Mouse (Mus musculus): ENCODE measurements at regions not wholly inside any gene's neighbourhood (a gene's known extent, or its start where the extent isn't known, plus 50 kb on each side); places are given as distances from the start of the nearest gene placed in this dataset.

DNA sequence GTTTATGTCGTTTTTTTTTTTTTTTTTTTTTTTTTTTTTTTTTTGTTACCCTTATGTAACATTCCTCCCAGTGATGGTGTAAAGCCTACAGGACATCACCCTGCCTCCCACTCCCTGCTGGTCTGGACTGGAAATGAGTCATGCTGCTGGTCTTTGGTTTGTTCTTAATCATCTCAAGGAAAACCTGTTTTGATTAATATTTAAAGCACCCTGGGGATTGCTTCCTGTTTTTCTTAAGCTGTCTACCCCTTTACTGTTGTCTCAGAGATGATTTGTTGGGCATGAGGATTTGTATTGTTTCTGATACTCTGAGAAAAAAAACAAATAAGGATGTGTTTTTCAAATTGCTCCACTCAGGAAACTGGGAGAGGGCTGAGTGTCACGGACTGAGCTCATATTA is 139.4 kb upstream of the Adgrl4 start:
- ATAC-seq, result no peak
- H3K27me3 ChIP-seq, result no peaks in the 10 kb centered on the region
- no peaks in the 10 kb centered on the region; the same call in 1 of the 2 replicates for H3K9me3 ChIP-seq
- no peaks in the 10 kb centered on the region for H3K36me3 ChIP-seq
- H3K4me3 ChIP-seq (replicated peaks), result no peak overlapping the region
- 78% methylated on average over 2 of the region's 2 CpGs for WGBS
- H3K9ac ChIP-seq (replicated peaks), result no peak overlapping the region
- H3K4me2 ChIP-seq (replicated peaks), result no peak overlapping the region
- H3K27ac ChIP-seq, result no peak overlapping the region
- H3K4me1 ChIP-seq (replicated peaks), result peaks cover 15% of the 10 kb centered on the region

GRCm38 (mm10) chr3:151305402-151305801 is 132.3 kb upstream of the Adgrl4 start:
- Histone ChIP-seq H3K36me3 (no peaks in the 10 kb centered on the region), H3K27ac (no peak overlapping the region), H3K9me3 (no peaks in the 10 kb centered on the region), H3K4me2 (replicated peaks) (no peak overlapping the region), H3K4me3 (replicated peaks) (no peak overlapping the region), H3K4me1 (replicated peaks) (no peaks in the 10 kb centered on the region), H3K27me3 (no peaks in the 10 kb centered on the region), H3K9ac (replicated peaks) (no peak overlapping the region)
- ATAC-seq, result no peak
- 95% methylated on average over 4 of the region's 4 CpGs for WGBS

DNA sequence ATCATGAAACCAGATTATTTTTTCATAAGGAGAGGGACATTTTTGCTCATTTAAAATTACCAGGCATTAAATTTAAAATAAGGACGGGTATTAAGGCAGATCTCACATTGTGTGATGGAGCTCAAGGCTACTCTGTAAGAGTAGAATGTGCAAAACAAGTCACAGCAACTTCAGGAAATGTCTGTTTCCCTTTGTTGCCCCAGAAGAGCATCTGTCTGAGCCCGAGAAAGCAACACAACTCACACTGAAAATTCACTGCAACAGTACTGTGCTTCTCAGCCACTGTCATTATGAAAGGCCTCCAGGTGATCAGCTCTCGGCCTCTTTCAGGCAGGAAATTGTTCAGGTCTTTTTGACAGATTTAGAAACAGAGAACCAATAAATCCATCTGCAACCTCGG is 129.7 kb upstream of the Adgrl4 start:
- ATAC-seq, result no peak
- Histone ChIP-seq H3K27me3 (no peaks in the 10 kb centered on the region), H3K4me2 (replicated peaks) (no peak overlapping the region), H3K4me1 (replicated peaks) (no peaks in the 10 kb centered on the region), H3K27ac (no peak overlapping the region), H3K36me3 (no peaks in the 10 kb centered on the region), H3K9ac (replicated peaks) (no peak overlapping the region), H3K9me3 (no peaks in the 10 kb centered on the region), H3K4me3 (replicated peaks) (no peak overlapping the region)
- WGBS, result 51% methylated on average over 4 of the region's 4 CpGs

DNA sequence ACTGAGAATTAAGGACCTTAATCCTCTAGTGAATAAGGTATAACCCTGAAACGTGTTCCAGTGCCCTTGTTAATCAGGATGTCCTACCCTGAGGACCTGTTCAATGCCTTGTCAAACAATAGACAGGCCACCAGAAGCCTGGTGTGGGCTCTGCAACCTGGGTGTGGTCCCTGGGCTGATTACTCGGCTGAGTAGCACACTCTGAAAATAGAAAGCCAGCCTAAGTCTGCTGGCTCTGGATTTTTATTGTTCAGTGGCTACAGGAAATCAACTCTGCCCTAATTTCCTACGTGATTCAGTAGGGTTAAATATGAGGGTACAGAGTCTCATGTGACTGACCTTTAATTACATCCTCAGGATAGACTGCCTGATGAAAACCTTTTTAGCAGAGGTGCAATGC is 113.9 kb upstream of the Adgrl4 start:
- 18% methylated on average over 3 of the region's 3 CpGs for WGBS
- H3K27me3 ChIP-seq, result no peaks in the 10 kb centered on the region
- H3K4me2 ChIP-seq (replicated peaks), result no peak overlapping the region
- H3K9ac ChIP-seq (replicated peaks), result no peak overlapping the region
- peaks cover 4% of the 10 kb centered on the region; the same call in 1 of the 2 replicates for H3K4me1 ChIP-seq (replicated peaks)
- ATAC-seq, result no peak
- H3K36me3 ChIP-seq, result no peaks in the 10 kb centered on the region
- no peak overlapping the region for H3K4me3 ChIP-seq (replicated peaks)
- no peaks in the 10 kb centered on the region for H3K9me3 ChIP-seq
- H3K27ac ChIP-seq, result no peak overlapping the region

GRCm38 (mm10) chr3:151329801-151330200 is 107.9 kb upstream of the Adgrl4 start:
- 85% methylated on average over 4 of the region's 4 CpGs for WGBS
- H3K9me3 ChIP-seq, result no peaks in the 10 kb centered on the region
- H3K4me2 ChIP-seq (replicated peaks), result no peak overlapping the region
- peaks cover 9% of the 10 kb centered on the region; the same call in 1 of the 2 replicates for H3K4me1 ChIP-seq (replicated peaks)
- ATAC-seq, result no peak
- no peaks in the 10 kb centered on the region for H3K27me3 ChIP-seq
- no peaks in the 10 kb centered on the region for H3K36me3 ChIP-seq
- no peak overlapping the region for H3K9ac ChIP-seq (replicated peaks)
- no peak overlapping the region for H3K4me3 ChIP-seq (replicated peaks)
- no peak overlapping the region for H3K27ac ChIP-seq

DNA sequence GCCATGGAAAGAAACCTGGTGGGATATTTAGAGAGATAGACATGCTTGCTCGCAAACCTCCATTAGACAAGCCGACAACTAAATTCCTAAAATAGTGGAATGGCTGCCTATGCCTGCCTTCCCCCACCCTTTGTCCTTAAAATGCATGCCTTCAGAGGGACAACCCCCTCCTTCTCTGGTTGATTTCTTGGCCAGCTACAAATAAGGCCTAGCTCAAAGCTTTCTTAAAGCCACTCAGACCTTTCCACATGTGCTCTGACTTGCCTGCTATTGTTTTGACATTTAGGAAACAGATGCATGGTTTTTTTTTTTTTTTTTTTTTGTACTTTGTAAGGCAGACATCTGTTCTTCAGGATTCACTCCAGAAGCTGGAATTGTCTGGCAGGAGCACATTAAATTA is 105.8 kb upstream of the Adgrl4 start:
- H3K4me1 ChIP-seq (replicated peaks), result peaks cover 9% of the 10 kb centered on the region; the same call in 1 of the 2 replicates
- no peak overlapping the region for H3K4me2 ChIP-seq (replicated peaks)
- H3K36me3 ChIP-seq, result no peaks in the 10 kb centered on the region
- no peaks in the 10 kb centered on the region for H3K9me3 ChIP-seq
- no peaks in the 10 kb centered on the region for H3K27me3 ChIP-seq
- 80% methylated on average over 2 of the region's 2 CpGs for WGBS
- ATAC-seq, result no peak
- no peak overlapping the region for H3K9ac ChIP-seq (replicated peaks)
- no peak overlapping the region for H3K27ac ChIP-seq
- no peak overlapping the region for H3K4me3 ChIP-seq (replicated peaks)

GRCm38 (mm10) chr3:151332317-151332687 is 105.4 kb upstream of the Adgrl4 start:
- Histone ChIP-seq H3K36me3 (no peaks in the 10 kb centered on the region), H3K4me3 (replicated peaks) (no peak overlapping the region), H3K4me1 (replicated peaks) (peaks cover 9% of the 10 kb centered on the region; the same call in 1 of the 2 replicates), H3K27ac (no peak overlapping the region), H3K9ac (replicated peaks) (no peak overlapping the region), H3K27me3 (no peaks in the 10 kb centered on the region), H3K4me2 (replicated peaks) (no peak overlapping the region), H3K9me3 (no peaks in the 10 kb centered on the region)
- 58% methylated on average over 1 of the region's 1 CpGs for WGBS
- ATAC-seq, result no peak

- Histone ChIP-seq H3K4me2 (replicated peaks) (no peak overlapping the region), H3K9ac (replicated peaks) (no peak overlapping the region), H3K27ac (no peak overlapping the region), H3K4me1 (replicated peaks) (peaks cover 9% of the 10 kb centered on the region; the same call in 1 of the 2 replicates), H3K36me3 (no peaks in the 10 kb centered on the region), H3K4me3 (replicated peaks) (no peak overlapping the region), H3K9me3 (no peaks in the 10 kb centered on the region), H3K27me3 (no peaks in the 10 kb centered on the region)
- WGBS, result 71% methylated on average over 9 of the region's 9 CpGs
- no peak for ATAC-seq
Observed at GRCm38 (mm10) chr3:151332688-151333452, 104.8 kb upstream of the Adgrl4 start.

DNA sequence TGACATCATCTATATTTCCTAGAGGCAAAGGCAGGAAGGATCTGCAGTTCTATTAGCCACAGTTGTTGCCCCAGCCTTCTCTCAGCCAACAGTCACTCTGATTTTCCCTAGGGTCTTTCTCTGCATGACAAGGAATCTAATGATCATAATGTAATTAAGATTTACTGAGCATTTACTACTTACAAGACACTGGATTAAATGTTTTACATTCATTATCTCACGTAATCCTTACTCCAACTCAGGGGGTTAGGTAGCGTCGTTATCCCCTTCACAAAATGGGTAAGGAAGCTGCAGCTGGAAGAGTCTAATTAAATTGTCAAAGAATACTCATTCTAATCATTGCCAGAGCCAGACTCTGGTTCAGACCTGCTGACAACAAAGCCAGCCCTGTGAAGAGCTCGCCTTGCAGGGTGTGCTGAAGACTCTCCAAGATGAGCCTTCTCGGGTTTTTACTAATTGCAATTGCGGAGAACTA is 103.8 kb upstream of the Adgrl4 start:
- Histone ChIP-seq H3K36me3 (no peaks in the 10 kb centered on the region), H3K4me1 (replicated peaks) (peaks cover 9% of the 10 kb centered on the region; the same call in 1 of the 2 replicates), H3K9me3 (no peaks in the 10 kb centered on the region), H3K4me3 (replicated peaks) (no peak overlapping the region), H3K27ac (peak overlapping the region; percentile 17), H3K27me3 (no peaks in the 10 kb centered on the region), H3K4me2 (replicated peaks) (no peak overlapping the region), H3K9ac (replicated peaks) (no peak overlapping the region)
- WGBS, result 25% methylated on average over 6 of the region's 6 CpGs
- ATAC-seq, result peak; percentile 90

DNA sequence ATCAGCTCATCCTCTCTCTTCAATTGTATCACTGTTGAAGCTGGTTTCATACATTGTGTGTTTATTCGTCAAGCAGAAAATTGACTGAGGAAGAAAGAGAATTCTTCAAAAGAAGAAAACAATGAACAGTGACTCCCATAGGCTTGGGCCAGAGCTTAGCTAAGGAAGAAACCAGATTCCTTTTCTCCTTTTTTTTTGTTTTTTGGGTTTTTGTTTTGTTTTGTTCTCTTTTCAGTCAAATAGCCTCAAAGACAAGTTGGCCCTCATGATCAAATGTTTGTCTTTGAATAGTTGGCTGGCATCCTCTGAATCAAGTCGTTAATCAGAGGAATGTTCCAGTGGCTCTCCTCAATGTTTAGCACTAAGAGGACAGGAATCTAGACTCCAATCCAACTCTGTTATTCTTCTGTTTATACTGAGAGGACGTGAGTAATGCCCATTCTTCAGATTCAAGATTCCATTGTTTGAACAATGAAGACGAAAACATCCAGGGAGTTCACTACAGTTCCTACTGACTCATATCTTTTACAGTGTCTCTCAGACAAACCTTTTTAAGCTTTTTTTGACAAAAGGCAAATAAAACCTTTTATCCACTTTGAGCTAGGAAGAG is 86.1 kb upstream of the Adgrl4 start:
- no peaks in the 10 kb centered on the region for H3K4me1 ChIP-seq (replicated peaks)
- H3K36me3 ChIP-seq, result no peaks in the 10 kb centered on the region
- no peak overlapping the region for H3K9ac ChIP-seq (replicated peaks)
- H3K27ac ChIP-seq, result no peak overlapping the region
- H3K4me3 ChIP-seq (replicated peaks), result no peak overlapping the region
- no peaks in the 10 kb centered on the region for H3K9me3 ChIP-seq
- no peak for ATAC-seq
- H3K27me3 ChIP-seq, result no peaks in the 10 kb centered on the region
- no peak overlapping the region for H3K4me2 ChIP-seq (replicated peaks)
- WGBS, result 45% methylated on average over 4 of the region's 4 CpGs

GRCm38 (mm10) chr3:151366302-151366701 is 71.4 kb upstream of the Adgrl4 start:
- no peak overlapping the region for H3K4me2 ChIP-seq (replicated peaks)
- 11% methylated on average over 4 of the region's 4 CpGs for WGBS
- peak; percentile 89 for ATAC-seq
- H3K27ac ChIP-seq, result peak overlapping the region; percentile 12; the same call in 1 of the 2 replicates
- no peaks in the 10 kb centered on the region for H3K36me3 ChIP-seq
- no peak overlapping the region for H3K9ac ChIP-seq (replicated peaks)
- peaks cover 12% of the 10 kb centered on the region for H3K4me1 ChIP-seq (replicated peaks)
- H3K4me3 ChIP-seq (replicated peaks), result no peak overlapping the region
- no peaks in the 10 kb centered on the region for H3K9me3 ChIP-seq
- no peaks in the 10 kb centered on the region for H3K27me3 ChIP-seq

- Histone ChIP-seq H3K27me3 (no peaks in the 10 kb centered on the region), H3K4me1 (replicated peaks) (peaks cover 12% of the 10 kb centered on the region), H3K36me3 (no peaks in the 10 kb centered on the region), H3K9me3 (no peaks in the 10 kb centered on the region), H3K4me3 (replicated peaks) (no peak overlapping the region), H3K9ac (replicated peaks) (no peak overlapping the region), H3K27ac (no peak overlapping the region), H3K4me2 (replicated peaks) (no peak overlapping the region)
- peak; percentile 65 for ATAC-seq
- WGBS, result 69% methylated on average over 4 of the region's 4 CpGs
Observed at GRCm38 (mm10) chr3:151366707-151367306, 70.9 kb upstream of the Adgrl4 start.
